Mouse (Mus musculus): ENCODE data around the gene Bzw2. TPM values are rescaled to one million over a fixed set of nuclear protein-coding genes. Genes with fewer than 3 reads are reported as not detected.

The Bzw2 gene
- polyA plus RNA-seq, 1 experiment from 2014 or later: 181 TPM

- Histone ChIP-seq H3K9me3 (ENCODE audit: control insufficient read depth, low read length) (no peaks in the 10 kb centered on the region), H3K4me2 (no peak overlapping the region), H3K4me1 (replicated peaks; ENCODE audit: control insufficient read depth, insufficient read depth, low read length) (0 out of 2 replicates have a peak, but pooled peaks cover 2% of the 10 kb centered on the region), H3K27ac (ENCODE audit: low read depth, low read length) (no peak overlapping the region), H3K9ac (ENCODE audit: low read depth, low read length) (no peak overlapping the region), H3K27me3 (replicated peaks; ENCODE audit: control insufficient read depth, insufficient read depth, low read length) (no peaks in the 10 kb centered on the region), H3K4me3 (ENCODE audit: low read depth, low read length) (no peak overlapping the region), H3K36me3 (ENCODE audit: control insufficient read depth, insufficient read depth, low read length) (peaks cover 9% of the 10 kb centered on the region; the same call in 1 of the 2 replicates)
- DNase-seq (ENCODE audit: low spot score): no peak
- no peak for ATAC-seq (replicated peaks; ENCODE audit: low FRiP score)
- 92% methylated on average over 2 of the region's 2 CpGs for WGBS
Observed at GRCm38 (mm10) chr12:36132254-36132653, 25.6 kb downstream of the Bzw2 start.

- Histone ChIP-seq H3K9ac (ENCODE audit: low read depth, low read length) (no peak overlapping the region), H3K27ac (ENCODE audit: low read depth, low read length) (no peak overlapping the region), H3K4me3 (ENCODE audit: low read depth, low read length) (no peak overlapping the region), H3K36me3 (ENCODE audit: control insufficient read depth, insufficient read depth, low read length) (peaks cover 9% of the 10 kb centered on the region; the same call in 1 of the 2 replicates), H3K9me3 (ENCODE audit: control insufficient read depth, low read length) (no peaks in the 10 kb centered on the region), H3K4me2 (no peak overlapping the region), H3K27me3 (replicated peaks; ENCODE audit: control insufficient read depth, insufficient read depth, low read length) (no peaks in the 10 kb centered on the region), H3K4me1 (replicated peaks; ENCODE audit: control insufficient read depth, insufficient read depth, low read length) (0 out of 2 replicates have a peak, but pooled peaks cover 2% of the 10 kb centered on the region)
- ATAC-seq (replicated peaks; ENCODE audit: low FRiP score): no peak
- WGBS: 92% methylated on average over 5 of the region's 5 CpGs
- DNase-seq (ENCODE audit: low spot score): no peak
Observed at GRCm38 (mm10) chr12:36129826-36130225, 28.1 kb downstream of the Bzw2 start.

GRCm38 (mm10) chr12:36126049-36126448, 31.8 kb downstream of the Bzw2 start:
- Histone ChIP-seq H3K27me3 (replicated peaks; ENCODE audit: control insufficient read depth, insufficient read depth, low read length) (no peaks in the 10 kb centered on the region), H3K36me3 (ENCODE audit: control insufficient read depth, insufficient read depth, low read length) (peaks cover 11% of the 10 kb centered on the region; the same call in 1 of the 2 replicates), H3K27ac (ENCODE audit: low read depth, low read length) (no peak overlapping the region), H3K4me3 (ENCODE audit: low read depth, low read length) (no peak overlapping the region), H3K9ac (ENCODE audit: low read depth, low read length) (no peak overlapping the region), H3K4me1 (replicated peaks; ENCODE audit: control insufficient read depth, insufficient read depth, low read length) (no peaks in the 10 kb centered on the region), H3K4me2 (no peak overlapping the region), H3K9me3 (ENCODE audit: control insufficient read depth, low read length) (no peaks in the 10 kb centered on the region)
- no peak for DNase-seq (ENCODE audit: low spot score)
- ATAC-seq (replicated peaks; ENCODE audit: low FRiP score): no peak
- WGBS: 95% methylated on average over 5 of the region's 5 CpGs

- Histone ChIP-seq H3K4me1 (replicated peaks; ENCODE audit: control insufficient read depth, insufficient read depth, low read length) (no peaks in the 10 kb centered on the region), H3K36me3 (ENCODE audit: control insufficient read depth, insufficient read depth, low read length) (peaks cover 14% of the 10 kb centered on the region; the same call in 1 of the 2 replicates), H3K4me3 (ENCODE audit: low read depth, low read length) (no peak overlapping the region), H3K9me3 (ENCODE audit: control insufficient read depth, low read length) (no peaks in the 10 kb centered on the region), H3K27me3 (replicated peaks; ENCODE audit: control insufficient read depth, insufficient read depth, low read length) (no peaks in the 10 kb centered on the region), H3K27ac (ENCODE audit: low read depth, low read length) (no peak overlapping the region), H3K9ac (ENCODE audit: low read depth, low read length) (no peak overlapping the region), H3K4me2 (no peak overlapping the region)
- DNase-seq (ENCODE audit: low spot score) (no peak), ATAC-seq (replicated peaks; ENCODE audit: low FRiP score) (no peak)
- 90% methylated on average over 3 of the region's 3 CpGs for WGBS
Observed at GRCm38 (mm10) chr12:36119244-36119643, 38.6 kb downstream of the Bzw2 start.

- Histone ChIP-seq H3K4me1 (replicated peaks; ENCODE audit: control insufficient read depth, insufficient read depth, low read length) (no peaks in the 10 kb centered on the region), H3K4me3 (ENCODE audit: low read depth, low read length) (no peak overlapping the region), H3K36me3 (ENCODE audit: control insufficient read depth, insufficient read depth, low read length) (peaks cover 16% of the 10 kb centered on the region), H3K9ac (ENCODE audit: low read depth, low read length) (no peak overlapping the region), H3K27ac (ENCODE audit: low read depth, low read length) (no peak overlapping the region), H3K9me3 (ENCODE audit: control insufficient read depth, low read length) (no peaks in the 10 kb centered on the region), H3K27me3 (replicated peaks; ENCODE audit: control insufficient read depth, insufficient read depth, low read length) (no peaks in the 10 kb centered on the region), H3K4me2 (no peak overlapping the region)
- ATAC-seq (replicated peaks; ENCODE audit: low FRiP score): no peak
- DNase-seq (ENCODE audit: low spot score): no peak
- WGBS: 87% methylated on average over 6 of the region's 6 CpGs
Observed at GRCm38 (mm10) chr12:36117161-36117560, 40.7 kb downstream of the Bzw2 start.

- Histone ChIP-seq H3K27me3 (replicated peaks; ENCODE audit: control insufficient read depth, insufficient read depth, low read length) (no peaks in the 10 kb centered on the region), H3K9ac (ENCODE audit: low read depth, low read length) (no peak overlapping the region), H3K4me1 (replicated peaks; ENCODE audit: control insufficient read depth, insufficient read depth, low read length) (no peaks in the 10 kb centered on the region), H3K9me3 (ENCODE audit: control insufficient read depth, low read length) (no peaks in the 10 kb centered on the region), H3K36me3 (ENCODE audit: control insufficient read depth, insufficient read depth, low read length) (peaks cover 38% of the 10 kb centered on the region), H3K27ac (ENCODE audit: low read depth, low read length) (no peak overlapping the region), H3K4me2 (no peak overlapping the region), H3K4me3 (ENCODE audit: low read depth, low read length) (no peak overlapping the region)
- 93% methylated on average over 3 of the region's 3 CpGs for WGBS
- DNase-seq (ENCODE audit: low spot score) (no peak), ATAC-seq (replicated peaks; ENCODE audit: low FRiP score) (no peak)
Observed at GRCm38 (mm10) chr12:36112081-36112480, 45.8 kb downstream of the Bzw2 start.

- H3K27ac ChIP-seq (ENCODE audit: low read depth, low read length): no peak overlapping the region
- no peaks in the 10 kb centered on the region for H3K27me3 ChIP-seq (replicated peaks; ENCODE audit: control insufficient read depth, insufficient read depth, low read length)
- peaks cover 42% of the 10 kb centered on the region for H3K36me3 ChIP-seq (ENCODE audit: control insufficient read depth, insufficient read depth, low read length)
- WGBS: 92% methylated on average over 5 of the region's 5 CpGs
- H3K4me1 ChIP-seq (replicated peaks; ENCODE audit: control insufficient read depth, insufficient read depth, low read length): no peaks in the 10 kb centered on the region
- no peak overlapping the region for H3K4me3 ChIP-seq (ENCODE audit: low read depth, low read length)
- no peak overlapping the region for H3K9ac ChIP-seq (ENCODE audit: low read depth, low read length)
- no peaks in the 10 kb centered on the region for H3K9me3 ChIP-seq (ENCODE audit: control insufficient read depth, low read length)
- ATAC-seq (replicated peaks; ENCODE audit: low FRiP score): no peak
- DNase-seq (ENCODE audit: low spot score): no peak
- H3K4me2 ChIP-seq: no peak overlapping the region
Observed at GRCm38 (mm10) chr12:36111110-36111509, 46.8 kb downstream of the Bzw2 start.

- no peak for ATAC-seq (replicated peaks; ENCODE audit: low FRiP score)
- Histone ChIP-seq H3K4me1 (replicated peaks; ENCODE audit: control insufficient read depth, insufficient read depth, low read length) (no peaks in the 10 kb centered on the region), H3K4me3 (ENCODE audit: low read depth, low read length) (no peak overlapping the region), H3K27me3 (replicated peaks; ENCODE audit: control insufficient read depth, insufficient read depth, low read length) (no peaks in the 10 kb centered on the region), H3K9ac (ENCODE audit: low read depth, low read length) (no peak overlapping the region), H3K9me3 (ENCODE audit: control insufficient read depth, low read length) (no peaks in the 10 kb centered on the region), H3K27ac (ENCODE audit: low read depth, low read length) (no peak overlapping the region), H3K4me2 (no peak overlapping the region), H3K36me3 (ENCODE audit: control insufficient read depth, insufficient read depth, low read length) (peaks cover 42% of the 10 kb centered on the region)
- 88% methylated on average over 5 of the region's 5 CpGs for WGBS
- no peak for DNase-seq (ENCODE audit: low spot score)
Observed at GRCm38 (mm10) chr12:36110457-36110856, 47.4 kb downstream of the Bzw2 start.

GRCm38 (mm10) chr12:36108442-36108841, 49.4 kb downstream of the Bzw2 start:
- no peak for ATAC-seq (replicated peaks; ENCODE audit: low FRiP score)
- no peak for DNase-seq (ENCODE audit: low spot score)
- 96% methylated on average over 5 of the region's 5 CpGs for WGBS
- peaks cover 48% of the 10 kb centered on the region for H3K36me3 ChIP-seq (ENCODE audit: control insufficient read depth, insufficient read depth, low read length)
- no peaks in the 10 kb centered on the region for H3K4me1 ChIP-seq (replicated peaks; ENCODE audit: control insufficient read depth, insufficient read depth, low read length)
- H3K4me2 ChIP-seq: no peak overlapping the region
- H3K9ac ChIP-seq (ENCODE audit: low read depth, low read length): no peak overlapping the region
- no peak overlapping the region for H3K27ac ChIP-seq (ENCODE audit: low read depth, low read length)
- no peaks in the 10 kb centered on the region for H3K9me3 ChIP-seq (ENCODE audit: control insufficient read depth, low read length)
- H3K4me3 ChIP-seq (ENCODE audit: low read depth, low read length): no peak overlapping the region
- H3K27me3 ChIP-seq (replicated peaks; ENCODE audit: control insufficient read depth, insufficient read depth, low read length): no peaks in the 10 kb centered on the region

Data from liver, embryonic 11.5 days (tissue).